ENCODE assay signal across 9 mouse cellular contexts in genomic region chr2:173281021-173281937, GRCm38 (mm10). TPM values are rescaled to one million over a fixed set of nuclear protein-coding genes. Genes with fewer than 3 reads are reported as not detected.
DNase-seq lines count a peak whose midpoint lies in the region; ATAC-seq lines count a peak whose summit lies in the region.
"Had no signal": no experiment of that assay in that cellular context is flagged by ENCODE, and none has a peak within 500 bp of the region (broad histone marks: within the 10 kb centered on the region; RNA-seq: fewer than 3 reads in every experiment).

No protein-coding gene starts in this region.

- no peak overlapping the region for H3K9ac ChIP-seq in heart, embryonic 12.5 days
- peak overlapping the region; percentile 8; the same call in 1 of the 2 replicates for H3K9ac ChIP-seq in limb, embryonic 13.5 days

- no peak overlapping the region for H3K27ac ChIP-seq in heart, embryonic 12.5 days (ENCODE audit: poor library complexity, severe bottlenecking)
- H3K27ac ChIP-seq in limb, embryonic 13.5 days: peak overlapping the region; percentile 61

- H3K9me3 ChIP-seq in heart, embryonic 12.5 days (replicated peaks): no peaks in the 10 kb centered on the region
- H3K9me3 ChIP-seq in limb, embryonic 13.5 days: no peaks in the 10 kb centered on the region

- ATAC-seq in heart, embryonic 12.5 days (ENCODE audit: insufficient number of reproducible peaks, low FRiP score): no peak
- no peak for ATAC-seq in limb, embryonic 13.5 days (ENCODE audit: low FRiP score, low read depth)

- 62% methylated on average over 9 of the region's 9 CpGs for WGBS in heart, embryonic 12.5 days
- 60% methylated on average over 8 of the region's 9 CpGs for WGBS in limb, embryonic 13.5 days

- H3K4me1 ChIP-seq in heart, embryonic 12.5 days (replicated peaks): peaks cover 27% of the 10 kb centered on the region
- peaks cover 46% of the 10 kb centered on the region for H3K4me1 ChIP-seq in limb, embryonic 13.5 days

- intact Hi-C loops in gastrocnemius, postnatal 14 days (cut with DNase I; ENCODE audit: low total_unique reads): no loop called here

- H3K4me3 ChIP-seq in heart, embryonic 12.5 days: no peak overlapping the region
- no peak overlapping the region for H3K4me3 ChIP-seq in limb, embryonic 13.5 days

- peaks cover 5% of the 10 kb centered on the region; the same call in 1 of the 2 replicates for H3K27me3 ChIP-seq in heart, embryonic 12.5 days (replicated peaks)
- H3K27me3 ChIP-seq in limb, embryonic 13.5 days: no peaks in the 10 kb centered on the region

- H3K4me2 ChIP-seq in heart, embryonic 12.5 days: no peak overlapping the region
- no peak overlapping the region for H3K4me2 ChIP-seq in limb, embryonic 13.5 days (replicated peaks)

- H3K36me3 ChIP-seq in heart, embryonic 12.5 days: no peaks in the 10 kb centered on the region
- no peaks in the 10 kb centered on the region for H3K36me3 ChIP-seq in limb, embryonic 13.5 days

- DNase-seq in heart, adult 18-20 months: peak; percentile 76 to 82
- DNase-seq in ES-CJ7 (ENCODE audit: low read depth, low spot score): peak; percentile 78
- DNase-seq in gastrocnemius, postnatal 14 days: peak; percentile 50
- DNase-seq in embryo, embryonic 11 days: no peak
- DNase-seq in T-cell, adult 2 months (ENCODE audit: low spot score): no peak
- DNase-seq in urinary bladder, adult 2 months (ENCODE audit: low spot score): no peak
- DNase-seq: cerebellum, adult 8-10 months had no signal

RNA-seq across cellular contexts. Expression of gene Pmepa1, which starts 4.9 kb away (rescaled TPM):
- total RNA-seq in heart, adult 18-20 months (2021): 10 to 100 TPM; 25.8 to 28.1 TPM
- polyA plus RNA-seq in heart, embryonic 12.5 days (2016; fragmentation: Nextera tagmentation; extraction: Ambion mirVana): 4.0 and 4.5 TPM in 2 replicates
- 10 to 100 TPM; 11.1 to 12.1 TPM for total RNA-seq in gastrocnemius, postnatal 14 days (2021)
- 5.6 and 6.0 TPM in 2 replicates for polyA plus RNA-seq in limb, embryonic 13.5 days (2015; fragmentation: Nextera tagmentation; extraction: Ambion mirVana)
- polyA plus RNA-seq in urinary bladder, adult 2 months (2012; rRNA removed): 37.0 and 54.0 TPM in 2 replicates

Comparison
In these comparisons a context has a peak if more than half of its experiments do, and no peak if none do; other contexts are left out.
1. DNase-seq: peak in heart, adult 18-20 months (2 of 2), ES-CJ7 (single experiment) and gastrocnemius, postnatal 14 days (single experiment); none in embryo, embryonic 11 days (single experiment), T-cell, adult 2 months (single experiment) and urinary bladder, adult 2 months (single experiment).